Mouse (Mus musculus) spleen, adult 2 months (tissue): ENCODE measurements around the gene Slc35e2. TPM values are rescaled to one million over a fixed set of nuclear protein-coding genes. Genes with fewer than 3 reads are reported as not detected.

Source experiments
- DNase-seq, 2 experiments: peaks; one replicate each; pipeline versions ENCODE4 v3.0.0 to v3.0.0-alpha.2; 2012 to 2021; ENCODE audit warnings: low spot score in 2 of 2, low read depth in 1 of 2
- H3K27ac ChIP-seq: fragments of 200-500 bp; 2 replicates; pipeline ENCODE4 v1.5.1; 2012; ENCODE audit warnings: low read length, inconsistent platforms; ENCODE audit not compliant: insufficient read depth
- H3K27me3 ChIP-seq: fragments of 200-500 bp; 2 replicates; pipeline ENCODE4 v1.6.1; 2012; ENCODE audit warnings: mild to moderate bottlenecking, moderate library complexity, low read length, inconsistent platforms; ENCODE audit not compliant: control insufficient read depth, insufficient read depth
- H3K36me3 ChIP-seq: fragments of 200-500 bp; 2 replicates; pipeline ENCODE4 v1.6.1; 2012; ENCODE audit warnings: mild to moderate bottlenecking, low read length, inconsistent platforms; ENCODE audit not compliant: control insufficient read depth, insufficient read depth
- H3K4me1 ChIP-seq: fragments of 200-500 bp; 2 replicates; pipeline ENCODE4 v1.6.1; 2011; ENCODE audit warnings: inconsistent platforms; ENCODE audit not compliant: control insufficient read depth, insufficient read depth, insufficient read length
- H3K4me3 ChIP-seq: fragments of 200-500 bp; 2 replicates; pipeline ENCODE4 v1.5.1; 2011; ENCODE audit warnings: mild to moderate bottlenecking, inconsistent platforms; ENCODE audit not compliant: insufficient read depth, insufficient read length; ENCODE audit errors: extremely low read depth
- CTCF ChIP-seq: fragments of 200-500 bp; IDR thresholded peaks from 2 replicates; pipeline ENCODE4 v1.5.1; 2011; ENCODE audit warnings: mild to moderate bottlenecking, inconsistent platforms; ENCODE audit not compliant: insufficient read depth, insufficient read length, insufficient replicate concordance; ENCODE audit errors: extremely low read depth
- POLR2A ChIP-seq: fragments of 200-500 bp; IDR thresholded peaks from 2 replicates; pipeline ENCODE4 v1.6.1; 2011; ENCODE audit warnings: low read depth, low read length, inconsistent platforms
- WGBS: fragments of 180-500 bp; shearing (Covaris S2); methylation state at CpG from one replicate; pipeline ENCODE4 v1.1.7; 2018; 5-methylcytosine and 5-hydroxymethylcytosine counted together
- polyA plus RNA-seq: library from polyadenylated mRNA; depleted of rRNA; stranded (reverse); fragments of >200 nt; gene quantifications from 2 replicates; pipeline ENCODE4 v1.2.3, GENCODE M21; 2012

Gene Slc35e2
- polyA plus RNA-seq, 1 experiment: 7.1 TPM

DNA sequence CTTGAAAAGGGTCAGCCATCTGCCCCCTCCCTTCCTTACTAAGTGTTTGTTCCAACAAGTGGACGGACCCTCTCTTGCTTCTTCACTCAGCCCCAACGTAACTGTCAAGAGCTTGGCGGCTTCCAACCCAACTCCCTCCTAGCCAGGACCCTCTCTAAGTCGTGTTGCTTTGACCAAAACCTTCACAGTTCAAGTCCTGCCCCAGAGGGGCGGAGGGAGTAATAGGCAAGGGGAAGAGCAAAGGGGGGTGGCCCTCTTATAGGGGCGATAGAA lies 52.9 kb downstream of the Slc35e2 start:
- H3K4me3 ChIP-seq: peak overlapping the region; percentile 35
- WGBS: 8% methylated on average over 6 of the region's 6 CpGs

DNA sequence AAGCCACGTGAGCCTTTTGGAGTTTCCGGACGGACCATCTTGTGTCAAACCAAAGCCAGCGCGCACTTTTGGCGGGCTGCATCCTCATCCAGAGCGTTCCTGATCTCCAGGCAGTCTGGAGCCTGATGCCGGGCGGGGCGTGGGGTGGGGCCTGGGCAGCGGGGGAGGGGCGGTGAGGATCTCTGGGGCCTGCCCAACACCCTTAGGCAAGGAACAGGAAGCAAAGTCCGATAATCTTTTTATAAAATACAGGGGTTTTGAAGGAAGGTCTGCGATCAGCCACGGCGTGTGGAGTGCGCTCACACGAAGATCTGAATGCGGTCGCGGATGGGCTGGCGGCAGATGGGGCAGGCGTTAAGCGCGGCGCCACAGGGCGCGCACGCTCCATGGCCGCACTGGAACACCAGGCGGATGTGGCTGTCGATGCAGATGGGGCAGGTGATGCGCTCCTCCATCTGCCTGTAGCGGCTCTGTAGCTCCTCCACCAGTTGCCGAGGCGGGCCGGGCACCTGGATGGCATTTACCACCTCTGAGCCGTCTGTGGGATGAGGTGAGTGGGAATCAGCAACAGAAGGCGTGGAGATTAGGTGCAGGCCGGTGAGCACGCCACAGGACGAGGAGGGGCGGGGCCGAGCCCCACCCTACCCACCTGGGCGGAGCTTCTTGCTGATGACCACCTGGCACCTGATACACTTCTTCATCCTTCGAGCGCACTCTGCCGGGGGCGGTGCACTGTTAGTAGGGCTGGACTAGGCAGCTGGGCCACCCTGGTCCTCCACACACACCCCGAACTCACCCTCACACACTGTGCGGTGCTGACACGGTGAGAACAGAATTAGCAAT lies 53.5 kb downstream of the Slc35e2 start:
- WGBS: 7% methylated on average over 52 of the region's 52 CpGs
- Histone ChIP-seq H3K4me3 (peak overlapping the region; percentile 61), H3K36me3 (peaks cover 14% of the 10 kb centered on the region), H3K4me1 (peaks cover 14% of the 10 kb centered on the region; the same call in 1 of the 2 replicates), H3K27me3 (peaks cover 12% of the 10 kb centered on the region; the same call in 1 of the 2 replicates), H3K27ac (no peak overlapping the region; the same call in 1 of the 2 replicates)
- DNase-seq: peak in 1 of 2 experiments; percentile 22
- TF ChIP-seq POLR2A (no peak), CTCF (no peak)

More for the DNA sequence above, 52.9 kb downstream of the Slc35e2 start:
- peaks cover 19% of the 10 kb centered on the region for H3K36me3 ChIP-seq
- TF ChIP-seq POLR2A (no peak), CTCF (no peak)
- H3K27ac ChIP-seq: peak overlapping the region; percentile 17; the same call in 1 of the 2 replicates
- peaks cover 14% of the 10 kb centered on the region; the same call in 1 of the 2 replicates for H3K4me1 ChIP-seq
- no peak for DNase-seq
- peaks cover 12% of the 10 kb centered on the region; the same call in 1 of the 2 replicates for H3K27me3 ChIP-seq

GRCm38 (mm10) chr4:155656214-155656751 lies 55.1 kb downstream of the Slc35e2 start:
- Histone ChIP-seq H3K4me3 (no peak overlapping the region), H3K27me3 (peaks cover 12% of the 10 kb centered on the region; the same call in 1 of the 2 replicates), H3K36me3 (no peaks in the 10 kb centered on the region), H3K27ac (no peak overlapping the region), H3K4me1 (peaks cover 14% of the 10 kb centered on the region; the same call in 1 of the 2 replicates)
- WGBS: 91% methylated on average over 13 of the region's 13 CpGs
- no peak for TF ChIP-seq POLR2A
- no peak for TF ChIP-seq CTCF
- DNase-seq: no peak

GRCm38 (mm10) chr4:155658961-155659360 lies 57.7 kb downstream of the Slc35e2 start:
- Histone ChIP-seq H3K27me3 (peaks cover 3% of the 10 kb centered on the region; the same call in 1 of the 2 replicates), H3K4me1 (peaks cover 8% of the 10 kb centered on the region; the same call in 1 of the 2 replicates), H3K4me3 (no peak overlapping the region), H3K36me3 (peaks cover 2% of the 10 kb centered on the region; the same call in 1 of the 2 replicates), H3K27ac (no peak overlapping the region)
- no peak for DNase-seq
- no peak for TF ChIP-seq POLR2A
- no peak for TF ChIP-seq CTCF
- WGBS: 93% methylated on average over 10 of the region's 10 CpGs

GRCm38 (mm10) chr4:155660641-155661040 lies 59.4 kb downstream of the Slc35e2 start:
- H3K27ac ChIP-seq: no peak overlapping the region
- no peak for TF ChIP-seq CTCF
- no peak for TF ChIP-seq POLR2A
- no peak overlapping the region for H3K4me3 ChIP-seq
- H3K4me1 ChIP-seq: no peaks in the 10 kb centered on the region
- peaks cover 2% of the 10 kb centered on the region; the same call in 1 of the 2 replicates for H3K36me3 ChIP-seq
- H3K27me3 ChIP-seq: no peaks in the 10 kb centered on the region
- 82% methylated on average over 12 of the region's 12 CpGs for WGBS
- DNase-seq: no peak

GRCm38 (mm10) chr4:155666903-155667302 lies 65.7 kb downstream of the Slc35e2 start:
- Histone ChIP-seq H3K36me3 (peaks cover 2% of the 10 kb centered on the region; the same call in 1 of the 2 replicates), H3K4me3 (no peak overlapping the region), H3K27me3 (no peaks in the 10 kb centered on the region), H3K27ac (no peak overlapping the region), H3K4me1 (peaks cover 3% of the 10 kb centered on the region; the same call in 1 of the 2 replicates)
- no peak for DNase-seq
- TF ChIP-seq POLR2A: no peak
- TF ChIP-seq CTCF: no peak
